Mouse (Mus musculus) midbrain, embryonic 16.5 days (tissue): ENCODE measurements around the gene Spty2d1. TPM values are rescaled to one million over a fixed set of nuclear protein-coding genes. Genes with fewer than 3 reads are reported as not detected.

Source experiments
- ATAC-seq: fragments of 200-750 bp; cut with Nextera tagmentation; 2 replicates; pipeline ENCODE4 v1.8.0; 2017; ENCODE audit warnings: moderate TSS enrichment
- H3K27ac ChIP-seq: fragments of 300-500 bp; sonication (generic); 2 replicates; pipeline ENCODE4 v1.5.1; 2014; ENCODE audit warnings: mild to moderate bottlenecking, low read length, mixed read lengths
- H3K27me3 ChIP-seq: fragments of 300-500 bp; sonication (generic); 2 replicates; pipeline ENCODE4 v1.6.1; 2014; ENCODE audit warnings: low read depth, low read length, mixed read lengths; ENCODE audit not compliant: control insufficient read depth, insufficient read depth
- H3K36me3 ChIP-seq: fragments of 300-500 bp; sonication (generic); 2 replicates; pipeline ENCODE4 v1.6.1; 2014; ENCODE audit warnings: mild to moderate bottlenecking, low read length, moderate library complexity, mixed read lengths; ENCODE audit not compliant: control insufficient read depth, insufficient read depth
- H3K4me1 ChIP-seq: fragments of 300-500 bp; sonication (generic); 2 replicates; pipeline ENCODE4 v1.6.1; 2014; ENCODE audit warnings: mild to moderate bottlenecking, low read length, mixed read lengths; ENCODE audit not compliant: control insufficient read depth, insufficient read depth
- H3K4me2 ChIP-seq: fragments of 300-500 bp; sonication (generic); 2 replicates; pipeline ENCODE4 v1.6.1; 2014; ENCODE audit warnings: mild to moderate bottlenecking, low read length, mixed read lengths
- H3K4me3 ChIP-seq: fragments of 300-500 bp; sonication (generic); 2 replicates; pipeline ENCODE4 v1.5.1; 2014; ENCODE audit warnings: low read depth, mild to moderate bottlenecking, low read length, moderate library complexity, mixed read lengths
- H3K9ac ChIP-seq: fragments of 300-500 bp; sonication (generic); 2 replicates; pipeline ENCODE4 v1.6.1; 2014; ENCODE audit warnings: low read depth, low read length, mixed read lengths
- H3K9me3 ChIP-seq: fragments of 300-500 bp; sonication (generic); replicated peaks from 2 replicates; pipeline ENCODE4 v1.6.1; 2014; ENCODE audit warnings: mild to moderate bottlenecking, low read length, mixed read lengths; ENCODE audit not compliant: control insufficient read depth, poor library complexity, severe bottlenecking
- WGBS: fragments of 180-500 bp; shearing (Covaris S2); extraction: QIAGEN DNeasy Blood & Tissue Kit; methylation state at CpG from one replicate; pipeline ENCODE4 v1.1.7; 2014; 5-methylcytosine and 5-hydroxymethylcytosine counted together
- polyA plus RNA-seq: library from polyadenylated mRNA; unstranded; fragments of >200 nt; fragmentation: Nextera tagmentation; extraction: Ambion mirVana; gene quantifications from 2 replicates; pipeline ENCODE4 v1.2.1, GENCODE M21; 2015

Spty2d1 gene
- polyA plus RNA-seq, 1 experiment from 2014 or later: 7.4 TPM

GRCm38 (mm10) chr7:46986646-46987045 lies 21.6 kb downstream of the Spty2d1 start:
- H3K4me1 ChIP-seq: no peaks in the 10 kb centered on the region
- H3K27ac ChIP-seq: no peak overlapping the region
- no peak for ATAC-seq
- 58% methylated on average over 5 of the region's 5 CpGs for WGBS
- no peak overlapping the region for H3K4me3 ChIP-seq
- H3K9me3 ChIP-seq: no peaks in the 10 kb centered on the region
- H3K4me2 ChIP-seq: no peak overlapping the region
- H3K27me3 ChIP-seq: no peaks in the 10 kb centered on the region
- H3K9ac ChIP-seq: no peak overlapping the region
- H3K36me3 ChIP-seq: 0 out of 2 replicates have a peak, but pooled peaks cover 4% of the 10 kb centered on the region

- Histone ChIP-seq H3K4me3 (no peak overlapping the region), H3K4me2 (no peak overlapping the region), H3K9me3 (no peaks in the 10 kb centered on the region), H3K9ac (no peak overlapping the region), H3K36me3 (no peaks in the 10 kb centered on the region), H3K4me1 (no peaks in the 10 kb centered on the region), H3K27me3 (no peaks in the 10 kb centered on the region), H3K27ac (no peak overlapping the region)
- WGBS: 64% methylated on average over 8 of the region's 8 CpGs
- no peak for ATAC-seq
These were observed 22.3 kb downstream of the Spty2d1 start for GRCm38 (mm10) chr7:46985718-46986505.

GRCm38 (mm10) chr7:46983280-46983679 lies 24.9 kb downstream of the Spty2d1 start, which contains the start of gene Gm9999:
Gene Gm9999 (plus strand): TSS chr7:46983580.
- no peaks in the 10 kb centered on the region for H3K4me1 ChIP-seq
- H3K9me3 ChIP-seq: no peaks in the 10 kb centered on the region
- no peak for ATAC-seq
- 93% methylated on average over 3 of the region's 3 CpGs for WGBS
- no peak within 1 kb of the TSS for H3K4me3 ChIP-seq
- H3K4me2 ChIP-seq: no peak within 1 kb of the TSS
- no peak within 1 kb of the TSS for H3K27ac ChIP-seq
- H3K27me3 ChIP-seq: no peaks in the 10 kb centered on the region
- H3K36me3 ChIP-seq: no peaks in the 10 kb centered on the region
- no peak within 1 kb of the TSS for H3K9ac ChIP-seq

- Histone ChIP-seq H3K36me3 (no peaks in the 10 kb centered on the region), H3K4me2 (no peak overlapping the region), H3K4me3 (no peak overlapping the region), H3K4me1 (no peaks in the 10 kb centered on the region), H3K9me3 (no peaks in the 10 kb centered on the region), H3K9ac (no peak overlapping the region), H3K27ac (no peak overlapping the region), H3K27me3 (no peaks in the 10 kb centered on the region)
- no peak for ATAC-seq
- WGBS: 92% methylated on average over 11 of the region's 11 CpGs
These were observed 32.8 kb downstream of the Spty2d1 start for GRCm38 (mm10) chr7:46975456-46975855.

GRCm38 (mm10) chr7:46974648-46975047 lies 33.6 kb downstream of the Spty2d1 start:
- no peak for ATAC-seq
- Histone ChIP-seq H3K9me3 (no peaks in the 10 kb centered on the region), H3K27ac (no peak overlapping the region), H3K4me3 (no peak overlapping the region), H3K27me3 (no peaks in the 10 kb centered on the region), H3K36me3 (no peaks in the 10 kb centered on the region), H3K4me2 (no peak overlapping the region), H3K9ac (no peak overlapping the region), H3K4me1 (no peaks in the 10 kb centered on the region)
- WGBS: 95% methylated on average over 4 of the region's 4 CpGs

GRCm38 (mm10) chr7:46969898-46970297 lies 38.3 kb downstream of the Spty2d1 start:
- Histone ChIP-seq H3K36me3 (no peaks in the 10 kb centered on the region), H3K27ac (no peak overlapping the region), H3K9ac (no peak overlapping the region), H3K9me3 (no peaks in the 10 kb centered on the region), H3K4me1 (no peaks in the 10 kb centered on the region), H3K27me3 (no peaks in the 10 kb centered on the region), H3K4me2 (no peak overlapping the region), H3K4me3 (no peak overlapping the region)
- 94% methylated on average over 4 of the region's 4 CpGs for WGBS
- ATAC-seq: no peak

GRCm38 (mm10) chr7:46964070-46964469 lies 44.1 kb downstream of the Spty2d1 start:
- H3K27me3 ChIP-seq: peaks cover 4% of the 10 kb centered on the region

GRCm38 (mm10) chr7:46962806-46963618 lies 45.2 kb downstream of the Spty2d1 start:
- under 1% methylated on average over 9 of the region's 9 CpGs for WGBS
- no peaks in the 10 kb centered on the region for H3K9me3 ChIP-seq
- 0 out of 2 replicates have a peak, but pooled peaks have one; percentile 59 for ATAC-seq
- H3K27ac ChIP-seq: no peak overlapping the region
- H3K4me2 ChIP-seq: peak overlapping the region; percentile 33
- no peak overlapping the region for H3K9ac ChIP-seq
- H3K36me3 ChIP-seq: no peaks in the 10 kb centered on the region
- H3K27me3 ChIP-seq: peaks cover 4% of the 10 kb centered on the region
- no peaks in the 10 kb centered on the region for H3K4me1 ChIP-seq
- no peak overlapping the region for H3K4me3 ChIP-seq

More at GRCm38 (mm10) chr7:46964070-46964469, 44.1 kb downstream of the Spty2d1 start:
- WGBS: 87% methylated on average over 7 of the region's 7 CpGs
- Histone ChIP-seq H3K4me3 (no peak overlapping the region), H3K9me3 (no peaks in the 10 kb centered on the region), H3K4me1 (no peaks in the 10 kb centered on the region), H3K27ac (no peak overlapping the region), H3K36me3 (no peaks in the 10 kb centered on the region), H3K4me2 (no peak overlapping the region), H3K9ac (no peak overlapping the region)
- no peak for ATAC-seq

- Histone ChIP-seq H3K27me3 (peaks cover 4% of the 10 kb centered on the region), H3K4me1 (peaks cover 6% of the 10 kb centered on the region), H3K36me3 (no peaks in the 10 kb centered on the region), H3K4me3 (no peak overlapping the region), H3K27ac (no peak overlapping the region), H3K4me2 (no peak overlapping the region), H3K9me3 (no peaks in the 10 kb centered on the region), H3K9ac (no peak overlapping the region)
- ATAC-seq: no peak
These were observed 46.1 kb downstream of the Spty2d1 start for GRCm38 (mm10) chr7:46962132-46962531.
